Mouse (Mus musculus) limb, embryonic 11.5 days (tissue): ENCODE data around the gene Zic4. TPM values are rescaled to one million over a fixed set of nuclear protein-coding genes. Genes with fewer than 3 reads are reported as not detected.

ENCODE experiments used
- ATAC-seq: fragments of 200-750 bp; cut with Nextera tagmentation; 2 replicates; pipeline ENCODE4 v1.8.0; 2017; ENCODE audit warnings: low read depth; ENCODE audit not compliant: insufficient number of reproducible peaks, low FRiP score, low TSS enrichment
- DNase-seq: peaks from one replicate; pipeline ENCODE4 v3.0.0-alpha.2; 2015; ENCODE audit warnings: low spot score
- H3K27ac ChIP-seq: fragments of 300-500 bp; sonication (generic); replicated peaks from 2 replicates; pipeline ENCODE4 v1.5.1; 2014; ENCODE audit warnings: low read depth, mild to moderate bottlenecking, low read length
- H3K27me3 ChIP-seq: fragments of 300-500 bp; sonication (generic); 2 replicates; pipeline ENCODE4 v1.6.1; 2014; ENCODE audit warnings: mild to moderate bottlenecking, low read length, mixed read lengths; ENCODE audit not compliant: control insufficient read depth, insufficient read depth
- H3K36me3 ChIP-seq: fragments of 300-500 bp; sonication (generic); 2 replicates; pipeline ENCODE4 v1.6.1; 2014; ENCODE audit warnings: mild to moderate bottlenecking, low read length, moderate library complexity, mixed read lengths; ENCODE audit not compliant: control insufficient read depth, insufficient read depth
- H3K4me1 ChIP-seq: fragments of 300-500 bp; sonication (generic); 2 replicates; pipeline ENCODE4 v1.6.1; 2014; ENCODE audit warnings: low read length, mixed read lengths; ENCODE audit not compliant: control insufficient read depth, insufficient read depth
- H3K4me2 ChIP-seq: fragments of 300-500 bp; sonication (generic); 2 replicates; pipeline ENCODE4 v1.6.1; 2014; ENCODE audit warnings: low read depth, mild to moderate bottlenecking, moderate library complexity; ENCODE audit not compliant: severe bottlenecking
- H3K4me3 ChIP-seq: fragments of 300-500 bp; sonication (generic); 2 replicates; pipeline ENCODE4 v1.5.1; 2014; ENCODE audit warnings: low read depth, low read length
- H3K9ac ChIP-seq: fragments of 300-500 bp; sonication (generic); 2 replicates; pipeline ENCODE4 v1.6.1; 2014; ENCODE audit warnings: mild to moderate bottlenecking, low read length
- H3K9me3 ChIP-seq: fragments of 300-500 bp; sonication (generic); 2 replicates; pipeline ENCODE4 v1.6.1; 2016; ENCODE audit warnings: low read length; ENCODE audit not compliant: control insufficient read depth
- WGBS: fragments of 180-500 bp; shearing (Covaris S2); extraction: QIAGEN DNeasy Blood & Tissue Kit; methylation state at CpG from one replicate; pipeline ENCODE4 v1.1.7; 2014; 5-methylcytosine and 5-hydroxymethylcytosine counted together
- polyA plus RNA-seq: library from polyadenylated mRNA; unstranded; fragments of >200 nt; fragmentation: Nextera tagmentation; extraction: Ambion mirVana; gene quantifications from 2 replicates; pipeline ENCODE4 v1.2.1, GENCODE M21; 2014

Gene Zic4
- polyA plus RNA-seq, 1 experiment from 2014 or later = 0.37 TPM

GRCm38 (mm10) chr9:91373811-91374575 is 11.8 kb downstream of the Zic4 start:
- no peak overlapping the region for H3K4me3 ChIP-seq
- no peak overlapping the region for H3K27ac ChIP-seq
- 35% methylated on average over 3 of the region's 3 CpGs for WGBS
- no peak for DNase-seq
- peaks cover 90% of the 10 kb centered on the region for H3K27me3 ChIP-seq
- H3K4me2 ChIP-seq = no peak overlapping the region
- no peak overlapping the region for H3K9ac ChIP-seq
- H3K4me1 ChIP-seq = no peaks in the 10 kb centered on the region
- H3K9me3 ChIP-seq = no peaks in the 10 kb centered on the region
- H3K36me3 ChIP-seq = no peaks in the 10 kb centered on the region
- ATAC-seq = no peak

- ATAC-seq (no peak), DNase-seq (peak; percentile 20)
- WGBS = 7% methylated on average over 4 of the region's 4 CpGs
- Histone ChIP-seq H3K27me3 (peaks cover 90% of the 10 kb centered on the region), H3K27ac (no peak overlapping the region), H3K4me3 (no peak overlapping the region), H3K36me3 (no peaks in the 10 kb centered on the region), H3K4me2 (no peak overlapping the region), H3K9me3 (no peaks in the 10 kb centered on the region), H3K9ac (no peak overlapping the region), H3K4me1 (no peaks in the 10 kb centered on the region)
These were observed 12.5 kb downstream of the Zic4 start for GRCm38 (mm10) chr9:91374665-91375064.

- ATAC-seq (no peak), DNase-seq (no peak)
- Histone ChIP-seq H3K9ac (no peak overlapping the region), H3K4me2 (no peak overlapping the region), H3K36me3 (no peaks in the 10 kb centered on the region), H3K27ac (no peak overlapping the region), H3K4me3 (no peak overlapping the region), H3K27me3 (peaks cover 83% of the 10 kb centered on the region), H3K4me1 (no peaks in the 10 kb centered on the region), H3K9me3 (no peaks in the 10 kb centered on the region)
- 2% methylated on average over 14 of the region's 14 CpGs for WGBS
These were observed 15.0 kb downstream of the Zic4 start for GRCm38 (mm10) chr9:91377036-91377872.

GRCm38 (mm10) chr9:91377873-91378150 is 15.6 kb downstream of the Zic4 start:
- Histone ChIP-seq H3K27me3 (peaks cover 83% of the 10 kb centered on the region), H3K36me3 (no peaks in the 10 kb centered on the region), H3K9ac (no peak overlapping the region), H3K9me3 (no peaks in the 10 kb centered on the region), H3K4me3 (no peak overlapping the region), H3K27ac (no peak overlapping the region), H3K4me1 (no peaks in the 10 kb centered on the region), H3K4me2 (no peak overlapping the region)
- DNase-seq (no peak), ATAC-seq (no peak)
- WGBS = under 1% methylated on average over 16 of the region's 16 CpGs

- no peaks in the 10 kb centered on the region for H3K9me3 ChIP-seq
- ATAC-seq (no peak), DNase-seq (peak; percentile 66)
- no peak overlapping the region for H3K9ac ChIP-seq
- no peaks in the 10 kb centered on the region for H3K36me3 ChIP-seq
- no peak overlapping the region for H3K4me3 ChIP-seq
- no peak overlapping the region for H3K4me2 ChIP-seq
- under 1% methylated on average over 48 of the region's 48 CpGs for WGBS
- H3K4me1 ChIP-seq = no peaks in the 10 kb centered on the region
- H3K27me3 ChIP-seq = peaks cover 87% of the 10 kb centered on the region
- H3K27ac ChIP-seq = no peak overlapping the region
These were observed 16.4 kb downstream of the Zic4 start for GRCm38 (mm10) chr9:91378411-91379299.

GRCm38 (mm10) chr9:91379300-91379635 is 17.1 kb downstream of the Zic4 start:
- Histone ChIP-seq H3K27ac (no peak overlapping the region), H3K27me3 (peaks cover 87% of the 10 kb centered on the region), H3K4me1 (no peaks in the 10 kb centered on the region), H3K9me3 (no peaks in the 10 kb centered on the region), H3K4me3 (no peak overlapping the region), H3K4me2 (no peak overlapping the region), H3K36me3 (no peaks in the 10 kb centered on the region), H3K9ac (no peak overlapping the region)
- DNase-seq (no peak), ATAC-seq (no peak)
- under 1% methylated on average over 8 of the region's 8 CpGs for whole genome bisulfite sequencing

GRCm38 (mm10) chr9:91379781-91380457 is 17.7 kb downstream of the Zic4 start:
- Histone ChIP-seq H3K9ac (no peak overlapping the region), H3K27me3 (peaks cover 87% of the 10 kb centered on the region), H3K36me3 (no peaks in the 10 kb centered on the region), H3K4me1 (no peaks in the 10 kb centered on the region), H3K4me2 (no peak overlapping the region), H3K9me3 (no peaks in the 10 kb centered on the region), H3K4me3 (no peak overlapping the region), H3K27ac (no peak overlapping the region)
- ATAC-seq (no peak), DNase-seq (peak; percentile 45)
- WGBS = 0% methylated on average over 10 of the region's 10 CpGs

- no peak overlapping the region for H3K4me3 ChIP-seq
- ATAC-seq = no peak
These were observed 18.3 kb downstream of the Zic4 start for GRCm38 (mm10) chr9:91380458-91380914.

More at GRCm38 (mm10) chr9:91380458-91380914, 18.3 kb downstream of the Zic4 start:
- DNase-seq = peak; percentile 61
- Histone ChIP-seq H3K9ac (no peak overlapping the region), H3K27me3 (peaks cover 88% of the 10 kb centered on the region), H3K27ac (no peak overlapping the region), H3K4me1 (no peaks in the 10 kb centered on the region), H3K4me2 (no peak overlapping the region), H3K9me3 (no peaks in the 10 kb centered on the region), H3K36me3 (no peaks in the 10 kb centered on the region)
- WGBS = 0% methylated on average over 9 of the region's 9 CpGs
